Mouse (Mus musculus) left cerebral cortex, postnatal 10 days (tissue): Measurements from ENCODE around the gene Bcar1. TPM values are rescaled to one million over a fixed set of nuclear protein-coding genes. Genes with fewer than 3 reads are reported as not detected.

Experiments
- DNase-seq, 2 experiments: peaks; one replicate each; pipeline ENCODE4 v3.0.0; 2021 to 2022; ENCODE audit warnings: low spot score in 2 of 2, mixed read lengths in 1 of 2; ENCODE audit errors: extremely low spot score in 1 of 2
- intact Hi-C: fragments of 180-260 bp; cut with DNase I; formaldehyde crosslinking; loops from one replicate; pipeline ENCODE4 v1.15.1; 2025
- total RNA-seq, 2 experiments: library from RNA; stranded (reverse); gene quantifications; 2 replicates each; pipeline ENCODE4 v1.2.3; 2021

Gene Bcar1
- total RNA-seq, 2 experiments from 2014 or later, result 46.6 to 48.1 TPM

GRCm38 (mm10) chr8:111705222-111705621 lies 38.4 kb downstream of the Bcar1 start:
- no peak for DNase-seq
- intact Hi-C loops, result no loop called here

GRCm38 (mm10) chr8:111704585-111704984 lies 39.0 kb downstream of the Bcar1 start:
- intact Hi-C loops, result no loop called here
- DNase-seq, result no peak

- no peak for DNase-seq
- intact Hi-C loops, result no loop called here
Observed at GRCm38 (mm10) chr8:111701380-111701779, 42.2 kb downstream of the Bcar1 start.

GRCm38 (mm10) chr8:111700740-111701139 lies 42.9 kb downstream of the Bcar1 start:
- intact Hi-C loops, result no loop called here
- DNase-seq, result no peak

GRCm38 (mm10) chr8:111700201-111700600 lies 43.4 kb downstream of the Bcar1 start:
- intact Hi-C loops, result no loop called here
- no peak for DNase-seq

- intact Hi-C loops, result no loop called here
- no peak for DNase-seq
Observed at GRCm38 (mm10) chr8:111699035-111699434, 44.6 kb downstream of the Bcar1 start.

- intact Hi-C loops, result no loop called here
- no peak for DNase-seq
Observed at GRCm38 (mm10) chr8:111697655-111698054, 46.0 kb downstream of the Bcar1 start.

- no peak for DNase-seq
- intact Hi-C loops, result no loop called here
Observed at GRCm38 (mm10) chr8:111695441-111695840, 48.2 kb downstream of the Bcar1 start.

- intact Hi-C loops, result no loop called here
- DNase-seq, result no peak
Observed at GRCm38 (mm10) chr8:111693261-111693741, 50.3 kb downstream of the Bcar1 start.

GRCm38 (mm10) chr8:111690960-111691445 lies 52.6 kb downstream of the Bcar1 start, which contains the start of gene Ctrb1:
TSS of gene Ctrb1 (minus strand) at chr8:111691010.
- intact Hi-C loops, result no loop called here
- no peak for DNase-seq

GRCm38 (mm10) chr8:111686881-111687280 lies 56.7 kb downstream of the Bcar1 start:
- intact Hi-C loops, result no loop called here
- no peak for DNase-seq

GRCm38 (mm10) chr8:111682521-111682920 lies 61.1 kb downstream of the Bcar1 start:
- DNase-seq, result no peak
- intact Hi-C loops, result no loop called here

GRCm38 (mm10) chr8:111681153-111681552 lies 62.5 kb downstream of the Bcar1 start:
- DNase-seq, result no peak

GRCm38 (mm10) chr8:111680423-111681028 lies 63.1 kb downstream of the Bcar1 start:
- intact Hi-C loops, result no loop called here
- DNase-seq, result no peak

More at GRCm38 (mm10) chr8:111681153-111681552, 62.5 kb downstream of the Bcar1 start:
- intact Hi-C loops, result no loop called here

GRCm38 (mm10) chr8:111678848-111679247 lies 64.8 kb downstream of the Bcar1 start:
- DNase-seq, result peak in 1 of 2 experiments; percentile 47
- intact Hi-C loops, result loop anchor here (5.0 kb wide), 1 partner anchor 148 kb away; no protein-coding TSS in a partner anchor

- intact Hi-C loops, result loop anchor here (5.0 kb wide), 1 partner anchor 149 kb away; no protein-coding TSS in a partner anchor
- DNase-seq, result peak; percentile 56 to 57
Observed at GRCm38 (mm10) chr8:111678111-111678510, 65.5 kb downstream of the Bcar1 start.

- DNase-seq, result no peak
Observed at GRCm38 (mm10) chr8:111676237-111676636, 67.4 kb downstream of the Bcar1 start.

GRCm38 (mm10) chr8:111666751-111667150 lies 76.9 kb downstream of the Bcar1 start:
- DNase-seq, result no peak
- intact Hi-C loops, result loop anchor here (10.0 kb wide), 1 partner anchor 322 kb away; no protein-coding TSS in a partner anchor

More at GRCm38 (mm10) chr8:111676237-111676636, 67.4 kb downstream of the Bcar1 start:
- intact Hi-C loops, result loop anchor here (5.0 kb wide), 1 partner anchor 151 kb away; no protein-coding TSS in a partner anchor

- DNase-seq, result peak; percentile 35 to 75
- intact Hi-C loops, result loop anchor here (10.0 kb wide), 1 partner anchor 318 kb away; no protein-coding TSS in a partner anchor
Observed at GRCm38 (mm10) chr8:111662473-111662872, 81.1 kb downstream of the Bcar1 start.
